Mouse (Mus musculus): ENCODE data around the gene Shkbp1. TPM values are rescaled to one million over a fixed set of nuclear protein-coding genes. Genes with fewer than 3 reads are reported as not detected.
A peak's percentile ranks its signal among the peaks of the same experiment; 100 is the strongest.

Gene Shkbp1
- total RNA-seq, 2 experiments from 2014 or later: 23.2 to 40.3 TPM

GRCm38 (mm10) chr7:27306161-27307160 is 49.4 kb downstream of the Shkbp1 start:
- peak; percentile 58 for TF ChIP-seq CTCF (IDR thresholded peaks at IDR 0.05)
- Histone ChIP-seq H3K27ac (no peak overlapping the region), H3K4me3 (no peak overlapping the region)
- intact Hi-C loops (cut with DNase I): no loop called here
- DNase-seq (ENCODE audit: extremely low spot score in 1 of 2, low spot score in 2 of 2): peak in 1 of 2 experiments; percentile 47

GRCm38 (mm10) chr7:27305091-27305730 is 50.6 kb downstream of the Shkbp1 start:
- intact Hi-C loops (cut with DNase I): no loop called here
- TF ChIP-seq CTCF (IDR thresholded peaks at IDR 0.05): no peak
- no peak overlapping the region for H3K27ac ChIP-seq
- H3K4me3 ChIP-seq: no peak overlapping the region
- DNase-seq (ENCODE audit: extremely low spot score in 1 of 2, low spot score in 2 of 2): no peak

DNA sequence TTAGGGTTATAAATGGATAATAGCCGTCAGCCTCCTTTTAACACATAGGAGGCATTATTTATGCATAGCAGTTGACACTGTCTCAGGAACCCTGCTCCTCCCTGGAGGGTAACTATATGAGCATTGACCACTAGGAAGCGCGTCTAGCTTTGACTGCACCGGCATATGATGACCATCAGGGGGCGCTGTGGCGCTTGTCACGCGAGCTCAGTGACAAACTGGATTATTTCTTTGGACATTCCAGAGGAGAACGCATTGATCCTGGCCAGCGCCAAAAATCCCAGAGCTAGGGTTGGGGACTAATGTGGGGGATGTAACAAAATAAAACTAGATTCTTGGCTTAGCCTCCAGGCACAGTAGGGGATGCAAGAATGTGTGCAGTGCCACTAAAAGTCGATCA is 53.6 kb downstream of the Shkbp1 start:
- TF ChIP-seq CTCF (IDR thresholded peaks at IDR 0.05): peak; percentile 98
- H3K27ac ChIP-seq: no peak overlapping the region
- H3K4me3 ChIP-seq: no peak overlapping the region
- intact Hi-C loops (cut with DNase I): loop anchor here (2.0 kb wide), 1 partner anchor 27 kb away; no protein-coding TSS in a partner anchor
- DNase-seq (ENCODE audit: extremely low spot score in 1 of 2, low spot score in 2 of 2): peak; percentile 67 to 75

GRCm38 (mm10) chr7:27300801-27301200 is 55.0 kb downstream of the Shkbp1 start:
- no peak for DNase-seq (ENCODE audit: extremely low spot score in 1 of 2, low spot score in 2 of 2)
- Histone ChIP-seq H3K4me3 (no peak overlapping the region), H3K27ac (no peak overlapping the region)
- no peak for TF ChIP-seq CTCF (IDR thresholded peaks at IDR 0.05)
- intact Hi-C loops (cut with DNase I): no loop called here

DNA sequence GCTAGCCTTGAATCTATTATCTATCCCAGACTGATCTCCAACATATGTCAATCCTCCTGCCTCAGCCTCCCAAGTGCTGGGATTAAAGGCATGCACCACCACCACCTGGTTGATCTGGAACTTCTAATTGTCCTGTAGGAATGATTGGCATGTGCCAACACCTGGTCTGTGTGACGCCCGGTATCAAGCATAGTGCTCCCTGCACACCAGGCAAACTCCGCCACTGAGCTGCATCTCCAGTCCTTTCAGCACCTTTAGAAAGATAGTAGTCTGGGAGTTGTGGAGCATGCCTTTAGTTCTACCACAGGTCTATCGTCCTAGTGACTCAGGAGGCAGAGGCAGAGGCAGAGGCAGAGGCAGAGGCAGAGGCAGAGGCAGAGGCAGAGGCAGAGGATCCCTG is 55.5 kb downstream of the Shkbp1 start:
- Histone ChIP-seq H3K4me3 (no peak overlapping the region), H3K27ac (no peak overlapping the region)
- intact Hi-C loops (cut with DNase I): no loop called here
- no peak for TF ChIP-seq CTCF (IDR thresholded peaks at IDR 0.05)
- no peak for DNase-seq (ENCODE audit: extremely low spot score in 1 of 2, low spot score in 2 of 2)

- TF ChIP-seq CTCF (IDR thresholded peaks at IDR 0.05): no peak
- Histone ChIP-seq H3K4me3 (no peak overlapping the region), H3K27ac (no peak overlapping the region)
- intact Hi-C loops (cut with DNase I): no loop called here
- no peak for DNase-seq (ENCODE audit: extremely low spot score in 1 of 2, low spot score in 2 of 2)
These were observed 57.0 kb downstream of the Shkbp1 start for GRCm38 (mm10) chr7:27298816-27299215.

DNA sequence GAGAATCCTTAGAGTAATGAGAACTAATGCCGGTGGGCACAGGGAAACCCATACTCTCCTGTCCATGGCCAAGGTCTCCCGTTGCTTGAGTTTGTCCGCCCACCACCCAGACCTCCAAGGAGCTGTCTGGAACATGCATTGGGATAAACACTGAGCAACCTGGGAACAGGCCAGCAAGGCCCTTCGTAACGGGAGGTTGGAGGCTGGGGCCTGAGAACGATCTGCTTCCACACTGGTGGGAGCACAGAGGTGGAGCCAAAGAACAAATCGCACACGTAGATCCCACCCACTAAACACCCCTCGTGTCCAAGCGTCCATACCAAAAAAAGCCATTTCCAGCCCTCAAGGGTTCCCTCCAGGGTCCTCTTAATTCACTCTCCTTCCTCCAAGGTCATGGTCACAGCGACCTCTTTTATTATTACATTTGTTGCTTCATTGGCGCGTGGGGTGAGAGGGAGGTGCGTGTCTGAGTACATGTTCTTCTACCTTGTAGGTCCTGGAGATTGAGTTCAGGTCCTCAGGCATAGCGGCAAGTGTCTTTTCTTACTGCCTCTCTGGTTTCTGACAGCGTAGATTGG is 57.7 kb downstream of the Shkbp1 start:
- Histone ChIP-seq H3K4me3 (no peak overlapping the region), H3K27ac (no peak overlapping the region)
- intact Hi-C loops (cut with DNase I): no loop called here
- TF ChIP-seq CTCF (IDR thresholded peaks at IDR 0.05): no peak
- DNase-seq (ENCODE audit: extremely low spot score in 1 of 2, low spot score in 2 of 2): no peak

GRCm38 (mm10) chr7:27296518-27296917 is 59.3 kb downstream of the Shkbp1 start:
- no peak; the same call in 1 of the 2 replicates for TF ChIP-seq CTCF (IDR thresholded peaks at IDR 0.05)
- intact Hi-C loops (cut with DNase I): no loop called here
- no peak overlapping the region for H3K27ac ChIP-seq
- DNase-seq (ENCODE audit: extremely low spot score in 1 of 2, low spot score in 2 of 2): no peak
- H3K4me3 ChIP-seq: no peak overlapping the region

DNA sequence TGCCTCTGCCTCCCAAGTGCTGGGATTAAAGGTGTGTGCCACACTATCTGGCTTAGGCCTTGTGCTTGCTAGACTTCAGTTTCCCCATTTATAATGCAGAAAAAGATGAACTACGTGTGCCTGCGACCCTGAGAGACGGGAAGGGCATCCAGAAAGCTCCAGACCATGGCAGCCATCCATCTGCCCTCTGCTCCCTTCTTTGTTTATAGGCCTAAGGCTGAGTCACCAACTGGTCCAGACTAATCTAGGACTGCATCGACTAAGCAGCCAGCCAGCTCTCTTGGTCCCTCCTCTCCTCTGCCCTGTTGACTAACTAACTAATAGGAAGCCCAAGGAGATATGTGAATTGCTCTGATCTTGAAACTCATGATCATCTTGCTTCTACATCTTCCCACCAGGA is 59.9 kb downstream of the Shkbp1 start:
- no peak for TF ChIP-seq CTCF (IDR thresholded peaks at IDR 0.05)
- Histone ChIP-seq H3K27ac (no peak overlapping the region), H3K4me3 (no peak overlapping the region)
- intact Hi-C loops (cut with DNase I): no loop called here
- no peak for DNase-seq (ENCODE audit: extremely low spot score in 1 of 2, low spot score in 2 of 2)

Other genes with a start within 250 kb of the Shkbp1 start
- not detected for gene Cyp2f2, start 236.1 kb downstream of the Shkbp1 start, total RNA-seq (2021)
- gene Cyp2t4, start 202.3 kb downstream of the Shkbp1 start, total RNA-seq (2021): not detected
- gene Egln2, start 189.2 kb downstream of the Shkbp1 start, total RNA-seq (2021): 100 to 1,000 TPM in 1 of 2 experiments, 10 to 100 TPM in 1; 92.8 to 109 TPM
- gene Rab4b, start 177.1 kb downstream of the Shkbp1 start, total RNA-seq (2021): 10 to 100 TPM; 89.7 to 93.2 TPM
- not detected for gene Gm21983, start 174.9 kb downstream of the Shkbp1 start, total RNA-seq (2021)
- gene Mia, start 174.9 kb downstream of the Shkbp1 start, total RNA-seq (2021): 1 to 10 TPM in 1 of 2 experiments, under 1 TPM in 1; 0.68 to 1.6 TPM
- gene BC024978, start 160.2 kb downstream of the Shkbp1 start, total RNA-seq (2021): 10 to 100 TPM; 21.6 to 26.1 TPM
- 10 to 100 TPM; 85.1 to 86.5 TPM for gene Snrpa, start 159.7 kb downstream of the Shkbp1 start, total RNA-seq (2021)
- 10 to 100 TPM; 11.7 to 12.6 TPM for gene Itpkc, start 127.4 kb downstream of the Shkbp1 start, total RNA-seq (2021)
- 10 to 100 TPM; 35.4 to 36.2 TPM for gene Coq8b, start 123.0 kb downstream of the Shkbp1 start, total RNA-seq (2021)
- 100 to 1,000 TPM; 117 to 135 TPM for gene Numbl, start 97.6 kb downstream of the Shkbp1 start, total RNA-seq (2021)
- gene Ltbp4, start 18.3 kb downstream of the Shkbp1 start, total RNA-seq (2021): 10 to 100 TPM; 48.1 to 51.2 TPM
- gene Gm20479, start 1.4 kb upstream of the Shkbp1 start, total RNA-seq (2021): not detected
- 100 to 1,000 TPM; 153 to 162 TPM for gene Sptbn4, start 91.7 kb upstream of the Shkbp1 start, total RNA-seq (2021)
- 10 to 100 TPM; 18.1 to 18.3 TPM for gene Blvrb, start 92.0 kb upstream of the Shkbp1 start, total RNA-seq (2021)
- gene Sertad3, start 117.7 kb upstream of the Shkbp1 start, total RNA-seq (2021): 1 to 10 TPM; 3.3 TPM
- 10 to 100 TPM; 18.8 to 21.7 TPM for gene Sertad1, start 130.9 kb upstream of the Shkbp1 start, total RNA-seq (2021)
- under 1 TPM; 0.47 to 0.50 TPM for gene Prx, start 143.3 kb upstream of the Shkbp1 start, total RNA-seq (2021)
- under 1 TPM in 1 of 2 experiments, not detected in 1; 0.16 TPM for gene Hipk4, start 167.2 kb upstream of the Shkbp1 start, total RNA-seq (2021)
- 100 to 1,000 TPM; 746 to 788 TPM for gene Pld3, start 197.2 kb upstream of the Shkbp1 start, total RNA-seq (2021)
- gene 2310022A10Rik, start 197.2 kb upstream of the Shkbp1 start, total RNA-seq (2021): 10 to 100 TPM; 25.9 to 27.1 TPM
- gene Akt2, start 235.5 kb upstream of the Shkbp1 start, total RNA-seq (2021): 100 to 1,000 TPM; 115 to 116 TPM

All from left cerebral cortex, adult 2 months (tissue).